Mouse (Mus musculus): ENCODE data around the gene Mrm2. TPM values are rescaled to one million over a fixed set of nuclear protein-coding genes. Genes with fewer than 3 reads are reported as not detected.

Mrm2 gene
- not detected in 2 replicates for polyA plus RNA-seq (2012; ENCODE audit: insufficient read depth, insufficient read length, low replicate concordance, missing spikeins)

GRCm38 (mm10) chr5:140331615-140332512 lies at the start of gene Mrm2:
TSS of gene Mrm2 (minus strand) at chr5:140331898.
- Histone ChIP-seq H3K4me3 (ENCODE audit: insufficient read depth, low read depth, low read length) (peak within 1 kb of the TSS; percentile 99), H3K27ac (ENCODE audit: insufficient read depth, low read depth, low read length) (peak within 1 kb of the TSS; percentile 70; the same call in 1 of the 2 replicates), H3K4me1 (ENCODE audit: control insufficient read depth, insufficient read depth, low read length) (peaks cover 11% of the 10 kb centered on the region)
- peak; percentile 90 for TF ChIP-seq POLR2A (IDR thresholded peaks at IDR 0.05; ENCODE audit: insufficient read depth, low read depth, low read length)
- TF ChIP-seq CTCF (IDR thresholded peaks at IDR 0.05; ENCODE audit: insufficient read depth, low read depth, low read length) = peak; percentile 98
- 2% methylated on average over 39 of the region's 39 CpGs for WGBS

DNA sequence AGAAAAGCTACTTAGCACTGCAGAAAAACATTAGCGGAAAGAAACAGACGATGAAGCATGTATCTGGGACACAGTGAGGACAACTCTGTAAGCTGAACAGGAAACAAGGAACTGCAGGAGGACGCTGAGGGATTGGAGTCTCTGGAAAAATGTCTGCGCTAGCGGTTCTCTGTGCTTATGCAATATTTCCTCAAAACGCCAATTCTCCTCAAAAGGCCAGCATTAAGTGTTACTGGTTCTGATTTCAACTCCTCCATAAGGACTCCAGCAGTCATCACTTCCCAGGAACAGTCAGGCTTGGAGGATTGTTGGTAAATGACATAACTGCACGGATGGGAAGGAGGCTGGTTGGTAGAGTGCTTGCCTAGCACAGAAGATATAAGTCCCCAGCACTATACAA lies 49.5 kb upstream of the Mrm2 start:
- TF ChIP-seq POLR2A (IDR thresholded peaks at IDR 0.05; ENCODE audit: insufficient read depth, low read depth, low read length) (no peak), CTCF (IDR thresholded peaks at IDR 0.05; ENCODE audit: insufficient read depth, low read depth, low read length) (no peak)
- 92% methylated on average over 7 of the region's 7 CpGs for WGBS
- no peaks in the 10 kb centered on the region for H3K4me1 ChIP-seq (ENCODE audit: control insufficient read depth, insufficient read depth, low read length)
- no peak overlapping the region for H3K27ac ChIP-seq (ENCODE audit: insufficient read depth, low read depth, low read length)
- no peak overlapping the region for H3K4me3 ChIP-seq (ENCODE audit: insufficient read depth, low read depth, low read length)

DNA sequence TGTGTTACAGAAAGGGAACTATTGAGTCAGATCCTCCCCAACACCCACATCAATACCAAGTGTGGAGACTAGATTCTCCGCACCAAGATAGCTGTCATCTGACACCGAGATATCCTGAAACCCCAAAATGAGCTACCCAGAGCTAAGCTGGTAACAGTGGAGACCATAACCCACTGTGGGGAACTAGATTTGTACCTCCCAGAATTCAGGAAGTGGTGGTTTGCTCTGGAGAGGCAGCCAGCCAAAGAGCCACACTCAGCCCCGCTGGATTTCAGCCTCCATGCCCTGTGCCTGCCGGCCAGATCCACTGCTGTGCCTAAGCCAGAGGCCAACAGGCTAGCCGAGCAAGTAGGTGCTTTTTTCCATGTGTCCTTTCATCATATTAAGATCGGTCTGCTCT lies 47.6 kb upstream of the Mrm2 start:
- H3K4me1 ChIP-seq (ENCODE audit: control insufficient read depth, insufficient read depth, low read length) = no peaks in the 10 kb centered on the region
- no peak overlapping the region for H3K27ac ChIP-seq (ENCODE audit: insufficient read depth, low read depth, low read length)
- no peak overlapping the region for H3K4me3 ChIP-seq (ENCODE audit: insufficient read depth, low read depth, low read length)
- TF ChIP-seq CTCF (IDR thresholded peaks at IDR 0.05; ENCODE audit: insufficient read depth, low read depth, low read length) = no peak
- no peak for TF ChIP-seq POLR2A (IDR thresholded peaks at IDR 0.05; ENCODE audit: insufficient read depth, low read depth, low read length)
- 77% methylated on average over 6 of the region's 6 CpGs for WGBS

- 92% methylated on average over 6 of the region's 6 CpGs for WGBS
- TF ChIP-seq POLR2A (IDR thresholded peaks at IDR 0.05; ENCODE audit: insufficient read depth, low read depth, low read length) (no peak), CTCF (IDR thresholded peaks at IDR 0.05; ENCODE audit: insufficient read depth, low read depth, low read length) (no peak)
- H3K4me1 ChIP-seq (ENCODE audit: control insufficient read depth, insufficient read depth, low read length) = peaks cover 3% of the 10 kb centered on the region; the same call in 1 of the 2 replicates
- H3K4me3 ChIP-seq (ENCODE audit: insufficient read depth, low read depth, low read length) = no peak overlapping the region
- H3K27ac ChIP-seq (ENCODE audit: insufficient read depth, low read depth, low read length) = no peak overlapping the region
Measured at GRCm38 (mm10) chr5:140378121-140378853, 46.6 kb upstream of the Mrm2 start.

DNA sequence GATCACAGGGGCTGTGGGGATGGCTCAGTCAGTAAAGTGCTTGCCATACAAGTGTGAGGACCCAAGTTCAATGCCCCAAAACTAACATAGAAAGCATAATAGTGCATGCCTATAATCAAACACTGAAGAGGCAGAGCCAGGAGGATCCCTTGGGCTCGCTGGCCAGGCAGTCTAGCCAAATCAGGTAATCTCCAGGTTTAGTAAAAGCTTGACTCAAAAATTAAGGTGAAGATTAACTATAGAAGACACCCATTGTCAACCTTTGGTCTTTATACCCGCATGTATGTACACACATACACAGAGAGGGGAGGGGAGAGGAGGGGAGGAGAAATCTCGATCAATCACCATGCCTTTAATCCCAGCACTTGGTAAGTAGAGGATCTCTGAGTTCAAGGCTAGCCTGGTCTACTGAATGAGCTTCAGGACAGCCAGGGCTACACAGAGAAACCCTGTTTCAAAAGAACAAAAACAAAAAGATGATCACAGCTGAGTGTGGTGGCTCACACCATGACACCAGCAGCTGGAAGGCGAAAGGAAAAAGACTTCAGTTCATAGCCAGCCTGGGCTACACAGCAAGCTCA lies 43.6 kb upstream of the Mrm2 start:
- 93% methylated on average over 4 of the region's 4 CpGs for WGBS
- TF ChIP-seq CTCF (IDR thresholded peaks at IDR 0.05; ENCODE audit: insufficient read depth, low read depth, low read length) (no peak), POLR2A (IDR thresholded peaks at IDR 0.05; ENCODE audit: insufficient read depth, low read depth, low read length) (no peak)
- H3K4me3 ChIP-seq (ENCODE audit: insufficient read depth, low read depth, low read length) = no peak overlapping the region
- H3K27ac ChIP-seq (ENCODE audit: insufficient read depth, low read depth, low read length) = no peak overlapping the region
- peaks cover 3% of the 10 kb centered on the region; the same call in 1 of the 2 replicates for H3K4me1 ChIP-seq (ENCODE audit: control insufficient read depth, insufficient read depth, low read length)

- WGBS = 35% methylated on average over 3 of the region's 3 CpGs
- TF ChIP-seq CTCF (IDR thresholded peaks at IDR 0.05; ENCODE audit: insufficient read depth, low read depth, low read length) (no peak), POLR2A (IDR thresholded peaks at IDR 0.05; ENCODE audit: insufficient read depth, low read depth, low read length) (no peak)
- H3K4me3 ChIP-seq (ENCODE audit: insufficient read depth, low read depth, low read length) = no peak overlapping the region
- H3K27ac ChIP-seq (ENCODE audit: insufficient read depth, low read depth, low read length) = no peak overlapping the region
- peaks cover 3% of the 10 kb centered on the region; the same call in 1 of the 2 replicates for H3K4me1 ChIP-seq (ENCODE audit: control insufficient read depth, insufficient read depth, low read length)
Measured at GRCm38 (mm10) chr5:140374226-140374625, 42.5 kb upstream of the Mrm2 start.

GRCm38 (mm10) chr5:140373711-140374110 lies 42.0 kb upstream of the Mrm2 start:
- WGBS = 90% methylated on average over 2 of the region's 2 CpGs
- H3K27ac ChIP-seq (ENCODE audit: insufficient read depth, low read depth, low read length) = no peak overlapping the region
- H3K4me3 ChIP-seq (ENCODE audit: insufficient read depth, low read depth, low read length) = no peak overlapping the region
- TF ChIP-seq CTCF (IDR thresholded peaks at IDR 0.05; ENCODE audit: insufficient read depth, low read depth, low read length) (no peak), POLR2A (IDR thresholded peaks at IDR 0.05; ENCODE audit: insufficient read depth, low read depth, low read length) (no peak)
- peaks cover 3% of the 10 kb centered on the region; the same call in 1 of the 2 replicates for H3K4me1 ChIP-seq (ENCODE audit: control insufficient read depth, insufficient read depth, low read length)

GRCm38 (mm10) chr5:140371671-140372070 lies 40.0 kb upstream of the Mrm2 start:
- TF ChIP-seq CTCF (IDR thresholded peaks at IDR 0.05; ENCODE audit: insufficient read depth, low read depth, low read length) (no peak), POLR2A (IDR thresholded peaks at IDR 0.05; ENCODE audit: insufficient read depth, low read depth, low read length) (no peak)
- peaks cover 3% of the 10 kb centered on the region; the same call in 1 of the 2 replicates for H3K4me1 ChIP-seq (ENCODE audit: control insufficient read depth, insufficient read depth, low read length)
- no peak overlapping the region for H3K4me3 ChIP-seq (ENCODE audit: insufficient read depth, low read depth, low read length)
- 79% methylated on average over 3 of the region's 3 CpGs for WGBS
- no peak overlapping the region for H3K27ac ChIP-seq (ENCODE audit: insufficient read depth, low read depth, low read length)
